Mouse (Mus musculus): ENCODE results near the gene Stx5a. TPM values are rescaled to one million over a fixed set of nuclear protein-coding genes. Genes with fewer than 3 reads are reported as not detected.

Gene Stx5a
- 81.9 and 82.2 TPM in 2 replicates for polyA plus RNA-seq (2015; fragmentation: Nextera tagmentation; extraction: Ambion mirVana)

DNA sequence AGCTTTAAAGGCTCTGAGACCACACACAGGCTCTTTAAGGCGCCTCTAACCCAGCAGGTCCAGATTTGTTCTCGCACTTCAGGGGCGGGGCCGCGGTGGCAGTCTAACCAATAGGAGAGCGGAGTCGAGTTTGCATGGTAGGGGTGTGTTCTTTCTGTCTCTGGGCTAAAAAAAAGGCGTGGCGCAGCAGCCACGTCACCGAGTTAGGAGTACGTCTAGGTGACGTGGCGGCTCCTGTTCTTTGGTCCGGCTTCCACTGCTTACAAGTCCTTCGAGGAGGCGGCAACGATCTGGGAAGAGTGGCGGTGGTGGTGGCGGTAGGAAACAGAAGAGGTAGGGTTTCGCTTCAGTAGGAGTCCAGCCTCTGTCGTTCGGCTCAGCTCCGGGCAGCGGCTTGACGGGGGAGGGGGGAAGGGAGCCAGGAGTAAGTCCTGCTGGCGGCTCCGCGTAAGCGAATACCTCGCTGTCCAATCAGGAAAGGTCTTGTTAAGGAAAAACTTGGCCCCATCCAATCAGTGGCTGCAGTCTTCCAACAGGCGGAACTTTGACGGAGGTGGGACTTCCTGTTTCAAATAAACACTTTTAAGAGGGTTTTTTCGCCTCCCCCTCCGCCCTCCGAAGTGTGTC, at the start of gene Stx5a:
Stx5a (plus strand) TSS at position 171 of the 627 bp plus-strand sequence.
- H3K9me3 ChIP-seq (ENCODE audit: control insufficient read depth, low read length) = no peaks in the 10 kb centered on the region
- TF ChIP-seq EP300 (optimal IDR thresholded peaks at IDR 0.05) (no peak), CTCF (IDR thresholded peaks at IDR 0.05; ENCODE audit: low read depth) (peak; percentile 28; the same call in 1 of the 2 replicates)
- H3K4me3 ChIP-seq (ENCODE audit: low read depth, low read length) = peak within 1 kb of the TSS; percentile 94
- peak within 1 kb of the TSS; percentile 97 for H3K4me2 ChIP-seq (replicated peaks; ENCODE audit: low read depth)
- peaks cover 20% of the 10 kb centered on the region for H3K36me3 ChIP-seq (ENCODE audit: control insufficient read depth, insufficient read depth, low read length)
- H3K27me3 ChIP-seq (ENCODE audit: control insufficient read depth, insufficient read depth, low read length) = no peaks in the 10 kb centered on the region
- H3K27ac ChIP-seq (replicated peaks) = peak within 1 kb of the TSS; percentile 97
- ATAC-seq (ENCODE audit: low FRiP score, low TSS enrichment) = peak; percentile 97
- peak within 1 kb of the TSS; percentile 98 for H3K9ac ChIP-seq (ENCODE audit: low read length)
- H3K4me1 ChIP-seq (replicated peaks; ENCODE audit: control insufficient read depth, insufficient read depth) = peaks cover 2% of the 10 kb centered on the region; the same call in 1 of the 2 replicates
- under 1% methylated on average over 35 of the region's 36 CpGs for WGBS
- peak; percentile 96 for DNase-seq (ENCODE audit: low spot score)

DNA sequence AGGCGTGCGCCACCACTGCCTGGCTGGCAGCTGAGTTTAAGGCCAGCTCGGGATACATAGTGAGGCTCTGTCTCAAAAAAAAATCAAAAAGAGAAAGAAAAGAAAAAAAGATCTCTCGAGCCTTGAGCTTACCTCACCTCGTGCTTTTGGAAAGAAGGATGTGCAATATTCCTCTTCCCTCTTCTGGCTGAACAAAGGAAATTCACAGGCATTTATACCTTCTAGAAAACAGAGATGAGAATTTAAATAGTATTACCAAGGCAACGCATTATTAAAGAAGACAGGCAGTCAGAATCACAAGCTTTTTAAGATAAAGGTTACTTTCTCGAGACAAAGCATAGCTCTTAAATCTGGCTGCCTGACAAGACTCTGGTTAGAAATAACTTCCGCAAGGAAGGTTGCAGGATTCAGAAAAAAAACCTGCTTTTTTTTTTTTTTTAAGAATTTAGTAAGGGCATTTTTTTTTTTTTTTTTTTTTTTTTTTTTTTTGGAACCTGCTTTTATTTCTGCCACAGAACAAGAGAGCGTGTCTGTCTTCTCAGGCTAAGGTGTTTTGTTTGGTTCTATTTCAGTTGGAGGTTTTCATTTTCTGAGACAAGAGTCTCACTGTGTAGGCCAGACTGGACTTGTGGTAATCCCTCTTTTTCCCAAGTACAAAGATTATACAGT, 49.2 kb upstream of the Stx5a start:
- no peaks in the 10 kb centered on the region for H3K27me3 ChIP-seq (ENCODE audit: control insufficient read depth, insufficient read depth, low read length)
- WGBS = 45% methylated on average over 9 of the region's 9 CpGs
- H3K27ac ChIP-seq (replicated peaks) = no peak overlapping the region
- no peaks in the 10 kb centered on the region for H3K36me3 ChIP-seq (ENCODE audit: control insufficient read depth, insufficient read depth, low read length)
- H3K4me2 ChIP-seq (replicated peaks; ENCODE audit: low read depth) = no peak overlapping the region
- H3K9ac ChIP-seq (ENCODE audit: low read length) = no peak overlapping the region
- no peak for TF ChIP-seq CTCF (IDR thresholded peaks at IDR 0.05; ENCODE audit: low read depth)
- no peak for TF ChIP-seq EP300 (optimal IDR thresholded peaks at IDR 0.05)
- ATAC-seq (ENCODE audit: low FRiP score, low TSS enrichment) (no peak), DNase-seq (ENCODE audit: low spot score) (no peak)
- no peak overlapping the region for H3K4me3 ChIP-seq (ENCODE audit: low read depth, low read length)
- no peaks in the 10 kb centered on the region for H3K4me1 ChIP-seq (replicated peaks; ENCODE audit: control insufficient read depth, insufficient read depth)
- H3K9me3 ChIP-seq (ENCODE audit: control insufficient read depth, low read length) = no peaks in the 10 kb centered on the region

DNA sequence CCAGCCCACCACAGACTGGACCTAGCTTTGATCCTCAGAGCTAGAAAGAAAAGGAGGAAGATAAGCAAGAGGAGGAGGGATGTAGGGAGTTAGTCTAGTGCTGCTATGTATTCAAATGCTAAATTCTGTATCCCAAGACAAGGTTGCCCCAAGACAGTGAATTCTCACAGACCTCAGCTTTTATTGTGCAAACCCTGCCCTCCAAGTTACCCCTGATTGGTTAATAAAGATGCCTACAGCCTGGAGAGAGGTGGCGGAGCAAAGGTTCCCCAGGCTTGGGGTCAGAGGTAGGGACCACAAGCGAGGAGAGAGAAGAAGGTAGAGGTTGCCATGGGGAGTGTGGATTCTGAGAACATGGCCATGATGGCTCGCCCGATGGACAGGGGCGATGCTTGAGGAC, 48.5 kb upstream of the Stx5a start:
- 83% methylated on average over 5 of the region's 5 CpGs for WGBS
- no peak for TF ChIP-seq CTCF (IDR thresholded peaks at IDR 0.05; ENCODE audit: low read depth)
- no peak for TF ChIP-seq EP300 (optimal IDR thresholded peaks at IDR 0.05)

DNA sequence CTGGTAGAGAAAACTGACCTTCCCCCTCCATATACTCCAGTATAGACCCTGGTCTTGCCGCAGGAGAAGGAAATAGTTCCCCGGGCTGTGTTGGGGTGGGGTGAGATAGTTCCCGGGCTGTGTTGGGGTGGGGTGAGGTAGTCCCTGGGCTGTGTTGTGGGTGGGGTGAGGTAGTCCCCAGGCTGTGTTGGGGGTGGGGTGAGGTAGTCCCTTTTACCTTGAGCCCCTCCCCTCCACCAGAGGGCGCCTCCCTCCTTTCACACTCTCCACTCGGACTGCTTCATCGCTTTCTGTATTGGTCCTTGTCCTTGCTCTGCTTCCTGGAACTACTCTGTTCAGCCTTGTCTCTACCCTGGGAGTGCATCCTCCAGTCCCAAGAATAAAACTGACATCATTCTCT, 45.9 kb upstream of the Stx5a start:
- H3K4me3 ChIP-seq (ENCODE audit: low read depth, low read length) = no peak overlapping the region
- no peaks in the 10 kb centered on the region for H3K4me1 ChIP-seq (replicated peaks; ENCODE audit: control insufficient read depth, insufficient read depth)
- no peaks in the 10 kb centered on the region for H3K9me3 ChIP-seq (ENCODE audit: control insufficient read depth, low read length)
- H3K4me2 ChIP-seq (replicated peaks; ENCODE audit: low read depth) = no peak overlapping the region
- ATAC-seq (ENCODE audit: low FRiP score, low TSS enrichment) (peak; percentile 69), DNase-seq (ENCODE audit: low spot score) (peak; percentile 75)
- TF ChIP-seq EP300 (optimal IDR thresholded peaks at IDR 0.05) = no peak
- peak; percentile 67 for TF ChIP-seq CTCF (IDR thresholded peaks at IDR 0.05; ENCODE audit: low read depth)
- WGBS = 41% methylated on average over 6 of the region's 6 CpGs
- no peak overlapping the region for H3K9ac ChIP-seq (ENCODE audit: low read length)
- H3K27ac ChIP-seq (replicated peaks) = no peak overlapping the region
- H3K27me3 ChIP-seq (ENCODE audit: control insufficient read depth, insufficient read depth, low read length) = no peaks in the 10 kb centered on the region
- H3K36me3 ChIP-seq (ENCODE audit: control insufficient read depth, insufficient read depth, low read length) = no peaks in the 10 kb centered on the region

More for the DNA sequence above, 48.5 kb upstream of the Stx5a start:
- H3K9ac ChIP-seq (ENCODE audit: low read length) = no peak overlapping the region
- no peak overlapping the region for H3K4me3 ChIP-seq (ENCODE audit: low read depth, low read length)
- H3K36me3 ChIP-seq (ENCODE audit: control insufficient read depth, insufficient read depth, low read length) = no peaks in the 10 kb centered on the region
- H3K27ac ChIP-seq (replicated peaks) = no peak overlapping the region
- no peaks in the 10 kb centered on the region for H3K9me3 ChIP-seq (ENCODE audit: control insufficient read depth, low read length)
- ATAC-seq (ENCODE audit: low FRiP score, low TSS enrichment) = no peak
- H3K4me2 ChIP-seq (replicated peaks; ENCODE audit: low read depth) = no peak overlapping the region
- no peaks in the 10 kb centered on the region for H3K27me3 ChIP-seq (ENCODE audit: control insufficient read depth, insufficient read depth, low read length)
- H3K4me1 ChIP-seq (replicated peaks; ENCODE audit: control insufficient read depth, insufficient read depth) = no peaks in the 10 kb centered on the region
- DNase-seq (ENCODE audit: low spot score) = no peak

DNA sequence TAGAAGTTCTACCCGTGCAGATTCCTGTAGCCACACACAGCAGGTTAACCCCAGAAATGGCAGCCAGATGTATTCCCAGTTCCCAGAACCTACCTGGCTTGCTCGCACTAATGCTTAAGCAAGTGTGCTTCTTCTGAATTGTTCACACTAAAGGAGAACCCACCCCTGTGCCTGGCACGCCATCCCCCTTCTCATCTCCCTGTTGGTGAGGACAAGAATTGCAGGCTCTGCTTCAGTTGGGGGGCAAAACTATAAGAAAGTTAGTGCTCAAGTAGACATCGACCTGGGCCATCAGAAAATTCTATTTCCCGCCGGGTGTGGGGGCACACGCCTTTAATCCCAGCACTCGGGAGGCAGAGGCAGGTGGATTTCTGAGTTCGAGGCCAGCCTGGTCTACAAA, 41.6 kb upstream of the Stx5a start:
- no peaks in the 10 kb centered on the region for H3K27me3 ChIP-seq (ENCODE audit: control insufficient read depth, insufficient read depth, low read length)
- H3K4me1 ChIP-seq (replicated peaks; ENCODE audit: control insufficient read depth, insufficient read depth) = no peaks in the 10 kb centered on the region
- no peak overlapping the region for H3K4me2 ChIP-seq (replicated peaks; ENCODE audit: low read depth)
- ATAC-seq (ENCODE audit: low FRiP score, low TSS enrichment) (no peak), DNase-seq (ENCODE audit: low spot score) (no peak)
- no peak overlapping the region for H3K4me3 ChIP-seq (ENCODE audit: low read depth, low read length)
- WGBS = 79% methylated on average over 9 of the region's 9 CpGs
- no peaks in the 10 kb centered on the region for H3K36me3 ChIP-seq (ENCODE audit: control insufficient read depth, insufficient read depth, low read length)
- TF ChIP-seq CTCF (IDR thresholded peaks at IDR 0.05; ENCODE audit: low read depth) (no peak), EP300 (optimal IDR thresholded peaks at IDR 0.05) (no peak)
- no peak overlapping the region for H3K27ac ChIP-seq (replicated peaks)
- H3K9ac ChIP-seq (ENCODE audit: low read length) = no peak overlapping the region
- H3K9me3 ChIP-seq (ENCODE audit: control insufficient read depth, low read length) = no peaks in the 10 kb centered on the region

DNA sequence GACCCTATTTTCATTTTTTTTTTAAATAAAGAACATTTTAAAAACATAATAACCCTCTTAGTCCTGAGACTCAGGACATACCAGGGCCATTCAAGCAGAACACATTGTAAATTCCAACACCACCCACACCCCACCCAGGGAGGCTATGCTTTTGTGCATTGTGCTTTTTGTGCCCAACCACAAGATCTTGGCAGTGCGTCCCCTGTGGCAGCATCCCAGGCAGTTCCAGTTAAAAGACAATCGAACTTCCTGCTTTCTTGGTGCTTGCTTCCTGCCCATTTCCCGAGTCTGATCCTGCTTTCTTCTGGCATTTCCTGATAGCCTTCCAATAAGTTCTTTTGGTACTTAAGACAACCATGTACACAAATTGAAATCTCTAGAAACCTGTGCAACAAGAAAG, 38.8 kb upstream of the Stx5a start:
- H3K4me1 ChIP-seq (replicated peaks; ENCODE audit: control insufficient read depth, insufficient read depth) = no peaks in the 10 kb centered on the region
- no peak overlapping the region for H3K4me3 ChIP-seq (ENCODE audit: low read depth, low read length)
- no peaks in the 10 kb centered on the region for H3K27me3 ChIP-seq (ENCODE audit: control insufficient read depth, insufficient read depth, low read length)
- no peak overlapping the region for H3K4me2 ChIP-seq (replicated peaks; ENCODE audit: low read depth)
- 58% methylated on average over 3 of the region's 3 CpGs for WGBS
- H3K36me3 ChIP-seq (ENCODE audit: control insufficient read depth, insufficient read depth, low read length) = peaks cover 5% of the 10 kb centered on the region; the same call in 1 of the 2 replicates
- no peak overlapping the region for H3K9ac ChIP-seq (ENCODE audit: low read length)
- DNase-seq (ENCODE audit: low spot score) (no peak), ATAC-seq (ENCODE audit: low FRiP score, low TSS enrichment) (no peak)
- no peak overlapping the region for H3K27ac ChIP-seq (replicated peaks)
- no peaks in the 10 kb centered on the region for H3K9me3 ChIP-seq (ENCODE audit: control insufficient read depth, low read length)
- no peak for TF ChIP-seq EP300 (optimal IDR thresholded peaks at IDR 0.05)
- TF ChIP-seq CTCF (IDR thresholded peaks at IDR 0.05; ENCODE audit: low read depth) = no peak

Data from stomach, postnatal 0 days (tissue).